Mouse (Mus musculus): ENCODE results near the gene Thrap3.

The Thrap3 gene

GRCm38 (mm10) chr4:126134639-126135038 lies 67.9 kb downstream of the Thrap3 start:
- DNase-seq: no peak

- no peak for DNase-seq
Observed at GRCm38 (mm10) chr4:126134236-126134635, 68.3 kb downstream of the Thrap3 start.

GRCm38 (mm10) chr4:126132636-126133264 lies 69.8 kb downstream of the Thrap3 start:
- DNase-seq: no peak

- DNase-seq: no peak
Observed at GRCm38 (mm10) chr4:126131290-126132121, 71.1 kb downstream of the Thrap3 start.

- DNase-seq: no peak
Observed at GRCm38 (mm10) chr4:126130502-126130901, 72.1 kb downstream of the Thrap3 start.

GRCm38 (mm10) chr4:126123309-126124040 lies 79.1 kb downstream of the Thrap3 start:
- no peak for DNase-seq

GRCm38 (mm10) chr4:126120506-126120905 lies 82.1 kb downstream of the Thrap3 start:
- no peak for DNase-seq

- no peak for DNase-seq
Observed at GRCm38 (mm10) chr4:126120052-126120451, 82.5 kb downstream of the Thrap3 start.

- DNase-seq: no peak
Observed at GRCm38 (mm10) chr4:126119051-126119450, 83.5 kb downstream of the Thrap3 start.

GRCm38 (mm10) chr4:126118651-126119050 lies 83.9 kb downstream of the Thrap3 start:
- no peak for DNase-seq

- no peak for DNase-seq
Observed at GRCm38 (mm10) chr4:126117116-126117515, 85.4 kb downstream of the Thrap3 start.

GRCm38 (mm10) chr4:126115871-126116521 lies 86.6 kb downstream of the Thrap3 start:
- DNase-seq: no peak

GRCm38 (mm10) chr4:126115411-126115810 lies 87.1 kb downstream of the Thrap3 start:
- DNase-seq: no peak

Measured in B cell, adult 2 months (primary cell).